Mouse (Mus musculus) 3134 (cell line): ENCODE measurements around the gene Icosl.
A peak's percentile ranks its signal among the peaks of the same experiment; 100 is the strongest.
"Not testable (repeated sequence)": the region's sequence is repeated elsewhere in the genome, so short reads cannot be mapped to it uniquely, and the experiment has no call there.

Experiments
- DNase-seq: peaks from one replicate; pipeline ENCODE4 v3.0.0-alpha.2; 2011; ENCODE audit warnings: low spot score; ENCODE audit not compliant: insufficient read length; ENCODE audit errors: extremely low read depth

Icosl gene

DNA sequence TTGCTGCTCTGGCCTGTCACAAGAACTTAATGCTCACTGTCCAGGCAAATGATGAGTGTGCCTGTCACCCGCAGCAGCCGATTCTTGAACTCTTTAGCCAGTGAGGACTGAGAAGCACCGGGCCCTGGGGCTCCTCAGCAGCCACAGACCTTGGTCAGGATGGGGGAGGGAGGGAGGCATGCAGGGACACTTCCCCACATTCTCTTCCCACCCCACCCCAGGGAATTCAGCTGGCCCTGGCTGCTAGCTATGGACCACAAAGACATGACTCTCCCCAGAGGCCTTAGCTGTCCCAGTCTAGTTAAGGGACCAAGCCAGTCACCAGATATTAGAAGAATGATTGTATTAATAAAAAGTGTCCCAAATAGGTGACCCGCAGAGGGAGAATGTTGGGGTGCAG is 5.0 kb downstream of the Icosl start:
- no peak for DNase-seq

DNA sequence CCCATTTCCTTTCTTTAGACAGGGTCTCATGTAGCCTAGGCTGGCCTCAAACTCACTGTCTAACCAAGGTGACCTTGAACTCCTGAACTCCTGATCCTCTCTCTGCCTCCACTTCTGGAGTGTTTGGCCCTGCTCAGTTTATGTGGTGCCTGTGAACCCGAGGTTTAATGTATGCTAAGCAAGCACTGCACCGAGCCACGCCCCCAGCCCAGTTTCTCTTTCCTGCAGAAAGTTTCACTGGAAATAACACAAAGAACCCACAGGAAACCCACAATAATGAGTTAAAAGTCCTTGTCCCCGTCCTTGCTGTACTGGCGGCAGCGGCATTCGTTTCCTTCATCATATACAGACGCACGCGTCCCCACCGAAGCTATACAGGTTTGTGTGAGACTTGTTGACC is 5.9 kb downstream of the Icosl start:
- DNase-seq = no peak

DNA sequence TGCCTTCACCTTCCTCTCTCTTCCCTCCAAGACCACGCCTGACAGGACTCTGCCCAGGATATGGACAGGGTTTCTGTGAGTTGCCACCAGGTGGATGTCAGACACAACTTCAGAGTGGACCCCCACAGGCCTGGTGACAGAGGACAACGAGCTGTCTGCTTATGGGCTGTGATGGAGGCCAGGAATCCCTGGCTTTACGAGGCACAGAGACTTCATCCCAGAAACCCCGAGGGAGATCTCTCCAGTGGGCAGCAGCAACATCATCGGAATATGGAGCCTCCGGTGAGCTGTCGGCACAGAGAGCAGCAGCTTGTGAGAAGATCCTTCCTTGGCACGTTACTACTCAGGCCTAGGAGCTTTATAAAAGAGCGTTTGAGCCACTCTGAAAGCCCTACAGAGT is 8.8 kb downstream of the Icosl start:
- no peak for DNase-seq

DNA sequence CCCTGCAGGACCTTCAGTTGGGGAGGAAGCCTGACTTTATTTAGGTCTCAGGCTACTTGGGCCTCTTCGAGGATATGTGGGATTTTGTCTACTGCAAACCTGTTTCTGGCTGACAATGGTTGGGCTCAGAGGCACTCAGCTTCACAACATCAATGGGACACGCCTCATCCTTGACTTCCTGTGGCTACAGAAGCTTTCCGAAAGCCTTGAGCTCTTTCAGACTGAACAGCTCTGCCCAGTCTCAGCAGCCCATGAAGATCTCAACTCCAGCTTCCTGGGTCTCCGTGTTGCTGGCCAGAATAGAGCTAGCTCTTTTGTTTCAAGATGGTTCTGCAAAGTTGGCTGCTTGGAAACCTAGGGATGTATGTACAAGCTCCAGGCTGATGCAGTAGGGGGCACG is 9.2 kb downstream of the Icosl start:
- no peak for DNase-seq

- DNase-seq = peak; percentile 41
Observed at GRCm38 (mm10) chr10:78079955-78080591, 11.0 kb downstream of the Icosl start.

DNA sequence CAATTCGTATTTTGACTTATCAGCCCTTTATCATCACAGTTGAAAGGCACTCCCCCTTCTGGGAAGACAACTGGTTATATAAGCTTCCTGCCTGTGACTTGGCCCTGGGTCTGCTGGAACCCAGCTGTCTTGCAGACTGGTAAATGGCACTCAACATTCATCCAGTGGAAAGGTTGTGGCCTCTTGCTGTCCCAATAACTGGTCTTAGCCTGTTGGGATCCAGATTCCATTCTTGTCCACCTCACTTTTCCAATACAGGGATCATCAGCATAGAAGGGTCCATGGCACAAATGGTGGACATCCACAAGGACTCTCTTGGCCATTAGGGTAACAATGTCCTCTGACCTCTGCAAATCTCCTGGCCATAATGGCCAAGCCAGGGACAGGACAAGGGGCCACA is 15.0 kb downstream of the Icosl start:
- no peak for DNase-seq

GRCm38 (mm10) chr10:78085711-78086110 is 16.6 kb downstream of the Icosl start:
- no peak for DNase-seq

- DNase-seq = no peak
Observed at GRCm38 (mm10) chr10:78086444-78087061, 17.5 kb downstream of the Icosl start.

DNA sequence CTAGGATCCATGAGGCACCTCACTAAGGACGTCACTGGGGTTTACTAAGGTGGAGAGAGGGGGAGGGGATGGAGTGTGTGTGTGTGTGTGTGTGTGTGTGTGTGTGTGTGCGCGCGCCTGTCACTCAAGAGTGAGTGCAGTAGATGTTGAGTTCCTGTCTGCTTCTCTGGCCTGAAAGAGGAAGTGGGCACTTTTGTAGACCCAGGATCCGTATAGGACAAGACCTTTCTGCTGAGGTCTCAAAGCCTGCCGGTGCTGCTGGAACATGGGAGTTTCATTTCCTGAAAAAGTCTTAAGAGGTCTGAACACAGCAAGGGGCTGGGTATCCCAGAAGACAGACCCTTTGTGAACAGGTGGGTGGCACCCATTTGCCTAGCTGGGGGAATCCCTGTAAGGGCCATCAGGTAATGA is 18.0 kb downstream of the Icosl start:
- no peak for DNase-seq

DNA sequence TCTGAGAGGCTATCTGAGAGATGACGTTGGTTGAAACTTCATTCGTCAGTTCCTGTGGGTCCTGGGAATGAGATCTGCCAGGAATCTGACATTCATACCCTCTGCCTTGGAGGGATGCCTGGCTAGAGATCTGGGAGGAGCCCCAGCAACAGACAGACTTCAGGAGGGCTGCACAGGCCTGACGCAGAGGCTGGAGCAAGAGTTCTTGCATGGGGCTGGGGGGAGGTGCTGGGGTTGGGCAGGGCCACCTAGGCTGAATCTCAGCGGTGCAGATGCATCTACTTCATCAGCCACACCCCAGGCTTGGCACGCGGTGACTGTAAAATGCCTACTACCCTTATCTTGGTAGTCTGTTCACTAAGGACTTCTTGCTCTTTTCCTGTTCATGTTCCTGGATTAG is 21.1 kb downstream of the Icosl start:
- DNase-seq = no peak

GRCm38 (mm10) chr10:78090706-78091491 is 21.8 kb downstream of the Icosl start:
- no peak for DNase-seq

- DNase-seq = peak; percentile 65
Observed at GRCm38 (mm10) chr10:78091865-78092724, 23.0 kb downstream of the Icosl start.

DNA sequence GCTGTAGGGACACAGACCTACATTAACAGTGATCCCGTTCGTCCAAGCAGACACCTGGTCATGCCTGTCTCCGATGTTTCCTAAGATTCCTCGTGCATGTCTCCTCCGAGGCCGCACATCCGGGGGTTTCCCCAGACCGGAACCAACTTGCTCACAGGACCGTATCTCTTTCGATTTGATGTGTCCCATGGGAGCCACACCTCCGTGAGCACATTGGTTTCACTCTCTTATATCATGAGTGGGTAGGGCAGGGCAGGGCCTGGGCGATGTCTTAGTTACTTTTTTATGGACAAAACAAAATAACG is 23.6 kb downstream of the Icosl start:
- DNase-seq = peak; percentile 53

- no peak for DNase-seq
Observed at GRCm38 (mm10) chr10:78095221-78095620, 26.1 kb downstream of the Icosl start.

- no peak for DNase-seq
Observed at GRCm38 (mm10) chr10:78095954-78096931, 27.1 kb downstream of the Icosl start.

GRCm38 (mm10) chr10:78099860-78100259 is 30.8 kb downstream of the Icosl start:
- DNase-seq = not testable (repeated sequence)

GRCm38 (mm10) chr10:78100989-78101780 is 32.1 kb downstream of the Icosl start:
- DNase-seq = no peak

DNA sequence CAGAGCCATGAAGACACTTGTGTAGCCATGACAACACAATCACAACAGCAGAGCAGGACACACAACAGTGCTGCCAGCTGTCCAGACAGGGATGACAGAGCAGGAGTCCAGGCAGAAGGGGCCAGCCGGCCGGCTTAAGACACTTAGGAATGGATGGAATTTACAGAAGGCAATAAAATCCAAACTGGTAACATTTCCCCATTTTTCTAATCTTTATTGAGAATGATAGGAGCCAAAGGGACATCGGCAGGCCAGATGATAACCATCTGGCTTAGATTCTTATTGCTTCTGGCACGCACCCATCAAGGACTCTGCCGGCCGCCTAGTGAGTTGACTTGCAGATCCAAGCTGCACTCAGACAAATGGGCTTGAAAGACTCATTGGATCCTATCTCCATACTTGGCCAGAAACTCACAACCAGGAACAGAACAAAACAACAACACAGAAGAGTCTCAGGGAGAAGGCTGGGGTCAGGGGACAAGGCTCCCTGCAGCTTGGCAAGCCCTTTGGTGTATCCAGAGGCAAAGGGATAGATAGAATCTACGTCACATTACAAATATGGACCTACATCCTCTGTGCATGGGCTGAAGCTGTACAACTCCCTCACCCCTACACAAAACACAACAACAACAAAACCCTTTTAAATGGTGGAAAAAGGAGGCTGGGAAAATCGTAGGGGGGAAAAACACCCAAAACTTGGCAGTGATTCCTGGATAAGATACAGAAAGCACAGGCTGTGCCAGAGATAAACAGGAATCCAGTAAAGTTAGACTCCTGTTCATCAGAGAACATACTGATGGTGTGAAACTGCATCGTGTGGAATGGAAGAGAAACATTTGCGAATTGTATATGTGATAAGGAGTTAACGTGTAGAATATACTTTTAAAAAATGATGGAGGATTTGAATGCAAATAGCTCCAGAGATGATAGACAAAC is 35.7 kb downstream of the Icosl start:
- DNase-seq = no peak
